Mouse (Mus musculus): Measurements from ENCODE around the gene Crygf.
"Not testable (repeated sequence)": the region's sequence is repeated elsewhere in the genome, so short reads cannot be mapped to it uniquely, and the experiment has no call there.

The Crygf gene

GRCm38 (mm10) chr1:65926294-65926693, at the start of gene Crygf:
TSS of gene Crygf (plus strand) at chr1:65926520.
- no peak for DNase-seq

GRCm38 (mm10) chr1:65925361-65926210, 734 bp upstream of the Crygf start:
- DNase-seq, result no peak

GRCm38 (mm10) chr1:65926696-65927095, 376 bp downstream of the Crygf start:
- not testable (repeated sequence) for DNase-seq

GRCm38 (mm10) chr1:65930055-65930454, 3.7 kb downstream of the Crygf start:
- no peak for DNase-seq

- no peak for DNase-seq
These were observed 5.9 kb downstream of the Crygf start for GRCm38 (mm10) chr1:65932091-65932812.

All from right cerebral cortex, postnatal 25 days (tissue).